Mouse (Mus musculus): ENCODE results near the gene Ctnna3.
A peak's percentile ranks its signal among the peaks of the same experiment; 100 is the strongest.

Ctnna3 gene

GRCm38 (mm10) chr10:63526027-63526426 lies 96.1 kb downstream of the Ctnna3 start:
- DNase-seq (ENCODE audit: low read depth, low spot score): no peak

GRCm38 (mm10) chr10:63532381-63532780 lies 102.5 kb downstream of the Ctnna3 start:
- no peak for DNase-seq (ENCODE audit: low read depth, low spot score)

- DNase-seq (ENCODE audit: low read depth, low spot score): peak; percentile 55
These were observed 111.9 kb downstream of the Ctnna3 start for GRCm38 (mm10) chr10:63541754-63542153.

- DNase-seq (ENCODE audit: low read depth, low spot score): no peak
These were observed 112.6 kb downstream of the Ctnna3 start for GRCm38 (mm10) chr10:63542493-63542892.

- DNase-seq (ENCODE audit: low read depth, low spot score): no peak
These were observed 136.8 kb downstream of the Ctnna3 start for GRCm38 (mm10) chr10:63566691-63567090.

GRCm38 (mm10) chr10:63571561-63571960 lies 141.7 kb downstream of the Ctnna3 start:
- DNase-seq (ENCODE audit: low read depth, low spot score): no peak

- DNase-seq (ENCODE audit: low read depth, low spot score): no peak
These were observed 143.0 kb downstream of the Ctnna3 start for GRCm38 (mm10) chr10:63572866-63573265.

- DNase-seq (ENCODE audit: low read depth, low spot score): peak; percentile 74
These were observed 144.3 kb downstream of the Ctnna3 start for GRCm38 (mm10) chr10:63574100-63574609.

GRCm38 (mm10) chr10:63582608-63583007 lies 152.7 kb downstream of the Ctnna3 start:
- peak; percentile 82 for DNase-seq (ENCODE audit: low read depth, low spot score)

GRCm38 (mm10) chr10:63583798-63584374 lies 154.0 kb downstream of the Ctnna3 start:
- peak; percentile 29 for DNase-seq (ENCODE audit: low read depth, low spot score)

- no peak for DNase-seq (ENCODE audit: low read depth, low spot score)
These were observed 169.5 kb downstream of the Ctnna3 start for GRCm38 (mm10) chr10:63599417-63599816.

- DNase-seq (ENCODE audit: low read depth, low spot score): no peak
These were observed 171.3 kb downstream of the Ctnna3 start for GRCm38 (mm10) chr10:63601206-63601605.

GRCm38 (mm10) chr10:63628546-63628945 lies 198.6 kb downstream of the Ctnna3 start:
- no peak for DNase-seq (ENCODE audit: low read depth, low spot score)

- no peak for DNase-seq (ENCODE audit: low read depth, low spot score)
These were observed 204.0 kb downstream of the Ctnna3 start for GRCm38 (mm10) chr10:63633915-63634314.

- DNase-seq (ENCODE audit: low read depth, low spot score): no peak
These were observed 208.1 kb downstream of the Ctnna3 start for GRCm38 (mm10) chr10:63637987-63638386.

GRCm38 (mm10) chr10:63647300-63647699 lies 217.4 kb downstream of the Ctnna3 start:
- no peak for DNase-seq (ENCODE audit: low read depth, low spot score)

GRCm38 (mm10) chr10:63650307-63650706 lies 220.4 kb downstream of the Ctnna3 start:
- DNase-seq (ENCODE audit: low read depth, low spot score): no peak

- DNase-seq (ENCODE audit: low read depth, low spot score): no peak
These were observed 223.0 kb downstream of the Ctnna3 start for GRCm38 (mm10) chr10:63652887-63653286.

GRCm38 (mm10) chr10:63653571-63653970 lies 223.7 kb downstream of the Ctnna3 start:
- DNase-seq (ENCODE audit: low read depth, low spot score): no peak

GRCm38 (mm10) chr10:63654560-63654959 lies 224.7 kb downstream of the Ctnna3 start:
- no peak for DNase-seq (ENCODE audit: low read depth, low spot score)

- no peak for DNase-seq (ENCODE audit: low read depth, low spot score)
These were observed 246.4 kb downstream of the Ctnna3 start for GRCm38 (mm10) chr10:63676343-63676742.

GRCm38 (mm10) chr10:63689233-63689632 lies 259.3 kb downstream of the Ctnna3 start:
- peak; percentile 14 for DNase-seq (ENCODE audit: low read depth, low spot score)

GRCm38 (mm10) chr10:63689651-63690050 lies 259.8 kb downstream of the Ctnna3 start:
- no peak for DNase-seq (ENCODE audit: low read depth, low spot score)

- peak; percentile 83 for DNase-seq (ENCODE audit: low read depth, low spot score)
These were observed 262.1 kb downstream of the Ctnna3 start for GRCm38 (mm10) chr10:63692039-63692438.

Data from ZHBTc4 (cell line).